Mouse (Mus musculus) intestine, embryonic 16.5 days (tissue): ENCODE results near the gene Gm21969. TPM values are rescaled to one million over a fixed set of nuclear protein-coding genes. Genes with fewer than 3 reads are reported as not detected.
A peak's percentile ranks its signal among the peaks of the same experiment; 100 is the strongest.

Source experiments
- ATAC-seq: fragments of 200-750 bp; cut with Nextera tagmentation; 2 replicates; pipeline ENCODE4 v1.8.0; 2017; ENCODE audit warnings: moderate TSS enrichment, moderate library complexity
- H3K27ac ChIP-seq: fragments of 300-500 bp; sonication (generic); 2 replicates; pipeline ENCODE4 v1.5.1; 2014; ENCODE audit warnings: mild to moderate bottlenecking, low read length
- H3K27me3 ChIP-seq: fragments of 300-500 bp; sonication (generic); replicated peaks from 2 replicates; pipeline ENCODE4 v1.6.1; 2014; ENCODE audit warnings: low read length, control low read depth, mixed read lengths; ENCODE audit not compliant: control insufficient read depth, insufficient read depth
- H3K36me3 ChIP-seq: fragments of 300-500 bp; sonication (generic); 2 replicates; pipeline ENCODE4 v1.6.1; 2014; ENCODE audit warnings: low read length, control low read depth; ENCODE audit not compliant: control insufficient read depth, insufficient read depth
- H3K4me1 ChIP-seq: fragments of 300-500 bp; sonication (generic); 2 replicates; pipeline ENCODE4 v1.6.1; 2014; ENCODE audit warnings: low read length, control low read depth, mixed read lengths; ENCODE audit not compliant: control insufficient read depth, insufficient read depth
- H3K4me2 ChIP-seq: fragments of 300-500 bp; sonication (generic); 2 replicates; pipeline ENCODE4 v1.6.1; 2014; ENCODE audit warnings: low read depth, low read length, control low read depth
- H3K4me3 ChIP-seq: fragments of 300-500 bp; sonication (generic); 2 replicates; pipeline ENCODE4 v1.5.1; 2014; ENCODE audit warnings: mild to moderate bottlenecking, low read length
- H3K9ac ChIP-seq: fragments of 300-500 bp; sonication (generic); 2 replicates; pipeline ENCODE4 v1.6.1; 2014; ENCODE audit warnings: low read depth, low read length
- H3K9me3 ChIP-seq: fragments of 300-500 bp; sonication (generic); 2 replicates; pipeline ENCODE4 v1.6.1; 2016; ENCODE audit warnings: low read length, control low read depth; ENCODE audit not compliant: control insufficient read depth
- WGBS: fragments of 180-500 bp; shearing (Covaris S2); extraction: QIAGEN DNeasy Blood & Tissue Kit; methylation state at CpG from one replicate; pipeline ENCODE4 v1.1.7; 2014; 5-methylcytosine and 5-hydroxymethylcytosine counted together
- polyA plus RNA-seq: library from polyadenylated mRNA; unstranded; fragments of >200 nt; fragmentation: Nextera tagmentation; extraction: Ambion mirVana; gene quantifications from 2 replicates; pipeline ENCODE4 v1.2.1, GENCODE M21; 2015

The Gm21969 gene
- polyA plus RNA-seq, 1 experiment from 2014 or later = not detected

- Histone ChIP-seq H3K27ac (no peak overlapping the region), H3K9me3 (0 out of 2 replicates have a peak, but pooled peaks cover 4% of the 10 kb centered on the region), H3K9ac (no peak overlapping the region), H3K4me1 (no peaks in the 10 kb centered on the region), H3K4me2 (no peak overlapping the region), H3K36me3 (0 out of 2 replicates have a peak, but pooled peaks cover 6% of the 10 kb centered on the region), H3K4me3 (no peak overlapping the region), H3K27me3 (no peaks in the 10 kb centered on the region)
- no peak for ATAC-seq
- WGBS = 71% methylated on average over 4 of the region's 4 CpGs
These were observed 6.0 kb downstream of the Gm21969 start for GRCm38 (mm10) chr4:139608975-139609374.

GRCm38 (mm10) chr4:139610954-139611353 is 8.0 kb downstream of the Gm21969 start:
- no peak for ATAC-seq
- Histone ChIP-seq H3K27me3 (no peaks in the 10 kb centered on the region), H3K27ac (peak overlapping the region; percentile 21; the same call in 1 of the 2 replicates), H3K4me1 (0 out of 2 replicates have a peak, but pooled peaks cover 1% of the 10 kb centered on the region), H3K4me2 (no peak overlapping the region), H3K36me3 (0 out of 2 replicates have a peak, but pooled peaks cover 6% of the 10 kb centered on the region), H3K9ac (no peak overlapping the region), H3K9me3 (0 out of 2 replicates have a peak, but pooled peaks cover 4% of the 10 kb centered on the region), H3K4me3 (no peak overlapping the region)
- 71% methylated on average over 6 of the region's 6 CpGs for WGBS

DNA sequence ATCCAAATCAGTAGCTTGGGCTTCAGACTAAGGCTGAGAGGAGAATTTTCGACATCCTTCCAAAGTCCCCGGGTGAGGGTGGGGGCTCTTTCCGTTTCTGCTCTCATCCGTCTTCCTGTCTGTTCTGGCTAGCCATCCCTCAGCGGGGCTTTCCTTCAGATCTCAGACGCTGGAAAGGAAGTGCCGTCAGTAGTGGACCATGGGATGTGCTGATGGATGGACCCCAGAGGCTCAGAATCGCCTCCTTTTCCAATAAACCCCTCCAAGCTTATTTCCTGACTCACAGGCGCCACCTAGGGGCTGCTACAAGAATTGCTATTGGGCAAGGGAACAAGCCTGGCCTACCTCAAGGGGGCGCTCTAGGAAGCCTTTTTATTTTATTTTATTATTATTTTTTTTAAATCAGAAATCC is 8.6 kb downstream of the Gm21969 start:
- Histone ChIP-seq H3K9ac (no peak overlapping the region), H3K4me2 (0 out of 2 replicates have a peak overlapping the region, but pooled peaks have one; percentile 6), H3K4me3 (no peak overlapping the region), H3K27me3 (no peaks in the 10 kb centered on the region), H3K36me3 (0 out of 2 replicates have a peak, but pooled peaks cover 6% of the 10 kb centered on the region), H3K27ac (0 out of 2 replicates have a peak overlapping the region, but pooled peaks have one; percentile 13), H3K4me1 (0 out of 2 replicates have a peak, but pooled peaks cover 4% of the 10 kb centered on the region), H3K9me3 (0 out of 2 replicates have a peak, but pooled peaks cover 4% of the 10 kb centered on the region)
- ATAC-seq = peak; percentile 67; the same call in 1 of the 2 replicates
- 8% methylated on average over 10 of the region's 10 CpGs for WGBS

DNA sequence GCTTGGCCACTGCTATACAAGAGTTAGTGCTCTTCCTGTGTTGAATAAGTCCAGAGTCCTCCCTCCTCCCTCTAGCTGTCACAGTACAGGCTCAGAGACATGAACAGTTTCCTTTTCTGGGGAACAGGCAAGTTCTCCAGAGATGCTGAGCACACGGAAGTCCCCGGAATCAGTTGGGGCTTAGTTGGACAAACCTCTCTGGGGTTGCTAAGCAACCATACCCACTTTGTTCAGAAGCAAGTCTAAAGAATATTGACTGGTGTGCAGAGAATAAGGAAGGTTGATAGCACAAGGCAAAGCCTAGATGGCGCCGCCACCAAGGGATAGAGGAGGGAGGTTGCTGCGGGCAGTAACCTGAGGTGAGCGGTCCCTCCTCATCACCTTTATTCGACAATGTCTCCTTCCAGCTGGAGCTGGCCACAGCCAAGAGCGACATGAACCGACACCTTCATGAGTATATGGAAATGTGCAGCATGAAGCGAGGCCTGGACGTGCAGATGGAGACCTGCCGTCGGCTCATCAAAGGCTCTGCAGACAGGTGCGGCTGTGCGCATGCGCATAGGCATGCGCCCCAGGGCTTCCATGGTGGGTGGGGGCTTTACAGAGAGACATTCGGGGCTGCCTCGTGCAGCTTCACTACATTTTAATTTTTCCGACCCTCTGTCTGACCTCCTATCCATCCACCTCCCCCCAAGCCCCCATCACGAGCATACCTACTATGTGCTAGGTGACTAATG is 11.7 kb downstream of the Gm21969 start:
- Histone ChIP-seq H3K9ac (no peak overlapping the region), H3K9me3 (0 out of 2 replicates have a peak, but pooled peaks cover 4% of the 10 kb centered on the region), H3K4me3 (no peak overlapping the region), H3K4me2 (no peak overlapping the region), H3K4me1 (0 out of 2 replicates have a peak, but pooled peaks cover 4% of the 10 kb centered on the region), H3K27me3 (no peaks in the 10 kb centered on the region), H3K36me3 (peaks cover 6% of the 10 kb centered on the region; the same call in 1 of the 2 replicates), H3K27ac (no peak overlapping the region)
- WGBS = 87% methylated on average over 21 of the region's 21 CpGs
- no peak for ATAC-seq

DNA sequence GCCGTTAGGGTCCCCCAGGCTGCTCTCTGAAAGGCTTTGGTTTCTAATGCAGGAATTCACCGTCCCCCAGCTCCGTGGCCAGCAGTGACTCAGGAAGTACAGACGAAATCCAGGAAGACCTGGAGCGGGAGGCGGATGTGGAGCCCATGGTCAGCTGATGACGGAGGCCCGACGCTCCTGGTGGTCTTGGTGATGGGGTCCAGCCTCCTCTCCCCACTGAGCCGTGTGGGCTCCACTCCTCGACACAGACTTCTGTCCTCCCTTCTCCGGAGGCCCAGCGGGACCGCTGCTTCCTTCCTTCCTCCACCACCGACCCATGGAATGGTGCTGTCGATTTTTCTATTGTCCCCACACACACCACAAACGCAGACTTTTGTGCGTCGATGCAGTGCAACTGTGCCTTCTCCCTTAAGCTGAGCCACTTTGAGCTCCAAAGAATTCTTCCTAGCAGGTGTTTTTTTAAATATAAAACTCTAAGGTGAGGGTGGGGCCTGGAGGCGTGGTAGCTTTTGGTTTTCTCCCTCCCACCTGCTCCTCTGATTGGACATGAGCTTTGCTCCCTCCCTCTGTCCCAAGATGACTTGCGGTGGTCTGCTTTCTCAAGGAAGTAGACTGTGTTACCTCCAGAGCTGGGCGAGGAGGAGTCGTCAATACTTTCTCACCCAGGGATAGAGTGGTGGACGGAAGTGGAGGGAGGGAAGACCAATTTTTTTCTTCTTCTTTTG is 13.5 kb downstream of the Gm21969 start:
- Histone ChIP-seq H3K9ac (peak overlapping the region; percentile 69), H3K4me1 (0 out of 2 replicates have a peak, but pooled peaks cover 4% of the 10 kb centered on the region), H3K27me3 (no peaks in the 10 kb centered on the region), H3K4me2 (peak overlapping the region; percentile 61), H3K4me3 (peak overlapping the region; percentile 51), H3K9me3 (0 out of 2 replicates have a peak, but pooled peaks cover 4% of the 10 kb centered on the region), H3K27ac (peak overlapping the region; percentile 54; the same call in 1 of the 2 replicates), H3K36me3 (peaks cover 6% of the 10 kb centered on the region; the same call in 1 of the 2 replicates)
- WGBS = 17% methylated on average over 24 of the region's 24 CpGs
- peak; percentile 94 for ATAC-seq

DNA sequence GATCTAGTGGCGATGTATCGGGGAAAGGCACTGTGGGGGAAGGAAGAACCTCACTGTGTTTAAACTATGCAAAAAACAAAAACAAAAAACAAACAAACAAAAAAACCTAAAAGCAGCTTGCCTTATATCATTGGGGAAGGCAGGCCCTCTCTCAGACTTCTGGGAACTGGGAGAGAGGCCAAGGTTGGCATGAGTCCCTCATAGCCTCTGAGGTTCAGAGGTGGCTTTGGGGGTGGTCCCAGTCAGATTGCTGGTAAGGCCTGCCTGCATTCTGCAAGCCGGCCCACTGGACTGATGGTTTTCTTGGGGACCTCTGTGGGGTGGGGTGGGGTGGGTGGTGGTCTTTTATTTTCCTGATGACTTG is 14.0 kb downstream of the Gm21969 start:
- 0 out of 2 replicates have a peak, but pooled peaks have one; percentile 6 for ATAC-seq
- peak overlapping the region; percentile 69; the same call in 1 of the 2 replicates for H3K9ac ChIP-seq
- H3K9me3 ChIP-seq = 0 out of 2 replicates have a peak, but pooled peaks cover 4% of the 10 kb centered on the region
- peak overlapping the region; percentile 51 for H3K4me3 ChIP-seq
- no peak overlapping the region for H3K27ac ChIP-seq
- peak overlapping the region; percentile 61 for H3K4me2 ChIP-seq
- WGBS = 59% methylated on average over 3 of the region's 3 CpGs
- H3K27me3 ChIP-seq = no peaks in the 10 kb centered on the region
- 0 out of 2 replicates have a peak, but pooled peaks cover 4% of the 10 kb centered on the region for H3K4me1 ChIP-seq
- peaks cover 6% of the 10 kb centered on the region; the same call in 1 of the 2 replicates for H3K36me3 ChIP-seq

- no peaks in the 10 kb centered on the region; the same call in 1 of the 2 replicates for H3K36me3 ChIP-seq
- no peaks in the 10 kb centered on the region for H3K9me3 ChIP-seq
- H3K27ac ChIP-seq = no peak overlapping the region
- no peak overlapping the region for H3K4me3 ChIP-seq
- no peak overlapping the region for H3K4me2 ChIP-seq
- H3K27me3 ChIP-seq = peaks cover 5% of the 10 kb centered on the region; the same call in 1 of the 2 replicates
- H3K4me1 ChIP-seq = 0 out of 2 replicates have a peak, but pooled peaks cover 6% of the 10 kb centered on the region
- ATAC-seq = no peak
- no peak overlapping the region for H3K9ac ChIP-seq
- WGBS = 72% methylated on average over 6 of the region's 6 CpGs
These were observed 16.8 kb downstream of the Gm21969 start for GRCm38 (mm10) chr4:139619765-139620164.

- H3K9ac ChIP-seq = peak within 1 kb of the TSS; percentile 73
- WGBS = 0% methylated on average over 33 of the region's 38 CpGs
- peak; percentile 100 for ATAC-seq
- H3K4me2 ChIP-seq = peak within 1 kb of the TSS; percentile 76
- H3K4me1 ChIP-seq = 0 out of 2 replicates have a peak, but pooled peaks cover 3% of the 10 kb centered on the region
- H3K36me3 ChIP-seq = no peaks in the 10 kb centered on the region
- H3K27me3 ChIP-seq = peaks cover 11% of the 10 kb centered on the region
- H3K27ac ChIP-seq = peak within 1 kb of the TSS; percentile 73
- no peaks in the 10 kb centered on the region for H3K9me3 ChIP-seq
- peak within 1 kb of the TSS; percentile 64 for H3K4me3 ChIP-seq
These were observed 19.6 kb downstream of the Gm21969 start, which contains the start of gene Aldh4a1 for GRCm38 (mm10) chr4:139622373-139623282. Gene Aldh4a1 (plus strand): TSS chr4:139622866.
